ENCODE assay signal across 13 mouse cellular contexts in the genomic region with DNA sequence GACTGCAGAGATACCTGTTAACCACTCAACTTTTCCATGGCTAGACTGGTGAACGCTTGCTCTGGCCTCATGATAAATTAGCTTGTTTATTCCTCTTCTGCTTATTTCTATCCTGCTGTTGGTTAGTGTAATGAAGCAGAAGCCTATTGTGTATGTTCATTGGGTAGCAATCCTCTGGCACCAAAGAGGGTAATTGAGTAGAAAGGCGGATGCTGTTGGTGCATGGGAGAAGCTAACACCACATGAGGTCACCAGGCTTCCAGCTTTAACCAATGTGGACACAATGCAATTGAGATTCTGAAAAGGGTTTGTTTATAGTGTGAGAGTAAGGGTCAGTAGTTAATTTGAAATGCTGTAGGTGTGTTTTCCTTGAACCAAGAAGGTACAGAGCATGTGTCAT. TPM values are rescaled to one million over a fixed set of nuclear protein-coding genes. Genes with fewer than 3 reads are reported as not detected.
DNase-seq lines count a peak whose midpoint lies in the region; ATAC-seq lines count a peak whose summit lies in the region.
"Had no signal": no experiment of that assay in that cellular context is flagged by ENCODE, and none has a peak within 500 bp of the region (broad histone marks: within the 10 kb centered on the region; RNA-seq: fewer than 3 reads in every experiment).

No protein-coding gene starts in this region.

- DNase-seq in hindbrain, embryonic 11.5 days (ENCODE audit: low spot score), result peak; percentile 48
- no peak for DNase-seq in hindbrain, embryonic 10.5 days (ENCODE audit: low spot score)
- DNase-seq in brain, adult 2 months (ENCODE audit: low read depth, low spot score), result peak; percentile 21
- peak; percentile 47 for DNase-seq in mesoderm, embryonic 11.5 days (ENCODE audit: low read depth, low spot score)
- no peak for DNase-seq in adrenal gland, postnatal 4 days (ENCODE audit: low spot score in 2 of 2)
- no peak for DNase-seq in yolk sac, embryonic 10.5 days (ENCODE audit: low spot score)
- DNase-seq in ovary, postnatal 36 days (ENCODE audit: low spot score), result no peak
- DNase-seq: cerebellum, adult 9-11 months; gastrocnemius, postnatal 25 days had no signal

- no peaks in the 10 kb centered on the region for H3K36me3 ChIP-seq in hindbrain, embryonic 11.5 days (ENCODE audit: control insufficient read depth, insufficient read depth, low read length)
- H3K36me3 ChIP-seq in hindbrain, embryonic 10.5 days, result no peaks in the 10 kb centered on the region
- H3K36me3 ChIP-seq in forebrain, embryonic 12.5 days (replicated peaks), result no peaks in the 10 kb centered on the region
- H3K36me3 ChIP-seq: G1E; liver, embryonic 15.5 days had no signal

- no peak overlapping the region for H3K9ac ChIP-seq in hindbrain, embryonic 11.5 days (ENCODE audit: low read depth, low read length)
- no peak overlapping the region for H3K9ac ChIP-seq in forebrain, embryonic 12.5 days
- H3K9ac ChIP-seq: liver, embryonic 15.5 days had no signal

- H3K9me3 ChIP-seq in hindbrain, embryonic 11.5 days (ENCODE audit: control insufficient read depth, low read length), result no peaks in the 10 kb centered on the region
- no peaks in the 10 kb centered on the region for H3K9me3 ChIP-seq in hindbrain, embryonic 10.5 days
- no peaks in the 10 kb centered on the region for H3K9me3 ChIP-seq in forebrain, embryonic 12.5 days
- H3K9me3 ChIP-seq: G1E; liver, embryonic 15.5 days had no signal

- H3K27ac ChIP-seq in hindbrain, embryonic 11.5 days (ENCODE audit: low read depth, low read length), result no peak overlapping the region
- no peak overlapping the region for H3K27ac ChIP-seq in hindbrain, embryonic 10.5 days
- 0 out of 2 replicates have a peak overlapping the region, but pooled peaks have one; percentile 8 for H3K27ac ChIP-seq in forebrain, embryonic 12.5 days
- H3K27ac ChIP-seq: liver, embryonic 15.5 days had no signal

- H3K27me3 ChIP-seq in hindbrain, embryonic 11.5 days (ENCODE audit: control insufficient read depth, insufficient read depth, low read length), result no peaks in the 10 kb centered on the region
- peaks cover 3% of the 10 kb centered on the region; the same call in 1 of the 2 replicates for H3K27me3 ChIP-seq in hindbrain, embryonic 10.5 days (ENCODE audit: insufficient read depth, poor library complexity, severe bottlenecking)
- H3K27me3 ChIP-seq in forebrain, embryonic 12.5 days, result peaks cover 17% of the 10 kb centered on the region
- H3K27me3 ChIP-seq: liver, embryonic 15.5 days had no signal

- H3K4me1 ChIP-seq in hindbrain, embryonic 11.5 days (replicated peaks; ENCODE audit: control insufficient read depth, insufficient read depth, low read length), result no peaks in the 10 kb centered on the region
- peaks cover 10% of the 10 kb centered on the region for H3K4me1 ChIP-seq in hindbrain, embryonic 10.5 days (replicated peaks)
- H3K4me1 ChIP-seq in forebrain, embryonic 12.5 days, result 0 out of 2 replicates have a peak, but pooled peaks cover 2% of the 10 kb centered on the region
- H3K4me1 ChIP-seq: liver, embryonic 15.5 days had no signal

- no peak overlapping the region for H3K4me3 ChIP-seq in hindbrain, embryonic 11.5 days (ENCODE audit: low read depth, low read length)
- H3K4me3 ChIP-seq in hindbrain, embryonic 10.5 days, result no peak overlapping the region
- H3K4me3 ChIP-seq in forebrain, embryonic 12.5 days (replicated peaks), result no peak overlapping the region
- H3K4me3 ChIP-seq: liver, embryonic 15.5 days had no signal

- 33% methylated on average over 2 of the region's 2 CpGs for WGBS in hindbrain, embryonic 11.5 days
- WGBS in hindbrain, embryonic 10.5 days, result 37% methylated on average over 2 of the region's 2 CpGs
- WGBS in forebrain, embryonic 12.5 days, result 5% methylated on average over 2 of the region's 2 CpGs

- peak; percentile 88 for ATAC-seq in hindbrain, embryonic 11.5 days (ENCODE audit: low FRiP score)
- peak; percentile 95 for ATAC-seq in forebrain, embryonic 12.5 days (ENCODE audit: low FRiP score)
- ATAC-seq: intestine, postnatal 0 days had no signal

- H3K4me2 ChIP-seq in hindbrain, embryonic 11.5 days (replicated peaks; ENCODE audit: low read depth, low read length), result no peak overlapping the region
- no peak overlapping the region for H3K4me2 ChIP-seq in forebrain, embryonic 12.5 days
- H3K4me2 ChIP-seq: liver, embryonic 15.5 days had no signal

RNA-seq across cellular contexts. Expression of gene Wls, which starts 12.5 kb away (rescaled TPM):
- 158 and 160 TPM in 2 replicates for polyA plus RNA-seq in hindbrain, embryonic 11.5 days (2014; fragmentation: Nextera tagmentation; extraction: Ambion mirVana)
- 134 and 137 TPM in 2 replicates for polyA plus RNA-seq in hindbrain, embryonic 10.5 days (2016; fragmentation: Nextera tagmentation; extraction: Ambion mirVana)
- polyA plus RNA-seq in forebrain, embryonic 12.5 days (2016; fragmentation: Nextera tagmentation; extraction: Ambion mirVana), result 65.9 and 87.8 TPM in 2 replicates
- total RNA-seq in adrenal gland, postnatal 4 days (2021), result 10 to 100 TPM; 68.6 to 76.4 TPM

Comparison
In these comparisons a context has a peak if more than half of its experiments do, and no peak if none do; other contexts are left out.
1. DNase-seq: peak in hindbrain, embryonic 11.5 days (single experiment), brain, adult 2 months (single experiment) and mesoderm, embryonic 11.5 days (single experiment); none in hindbrain, embryonic 10.5 days (single experiment), adrenal gland, postnatal 4 days (0 of 2), yolk sac, embryonic 10.5 days (single experiment) and ovary, postnatal 36 days (single experiment).